Comparison of ENCODE assay signal across 30 mouse cellular contexts in the genomic region with DNA sequence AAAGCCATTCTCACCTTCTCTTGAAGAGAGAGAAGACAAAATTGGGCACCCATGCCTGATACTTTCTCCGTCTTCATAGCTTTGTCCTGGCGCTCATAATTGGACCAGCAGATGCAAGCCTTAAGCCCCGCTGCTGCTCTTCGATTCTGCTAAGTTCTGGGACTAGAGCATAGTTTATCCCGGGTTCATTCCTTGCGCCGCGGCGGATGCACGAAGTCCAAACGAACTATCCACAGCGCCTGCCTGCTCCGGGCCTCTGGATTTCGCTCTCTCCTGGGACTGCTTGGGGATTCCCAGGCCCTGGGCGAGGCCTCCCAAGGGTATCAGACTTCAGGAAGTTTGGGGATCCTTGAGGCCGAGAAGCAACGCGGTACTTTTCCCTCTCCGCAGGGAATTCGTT. TPM values are rescaled to one million over a fixed set of nuclear protein-coding genes. Genes with fewer than 3 reads are reported as not detected.
DNase-seq lines count a peak whose midpoint lies in the region; ATAC-seq and TF ChIP-seq lines count a peak whose summit lies in the region.
"Had no signal": no experiment of that assay in that cellular context is flagged by ENCODE, and none has a peak within 500 bp of the region (broad histone marks: within the 10 kb centered on the region; RNA-seq: fewer than 3 reads in every experiment).

No protein-coding gene starts in this region.

- H3K27me3 ChIP-seq in midbrain, embryonic 10.5 days (ENCODE audit: low read depth, poor library complexity, severe bottlenecking) = peaks cover 100% of the 10 kb centered on the region
- H3K27me3 ChIP-seq in midbrain, embryonic 16.5 days (ENCODE audit: control insufficient read depth, insufficient read depth, low read depth, low read length) = peaks cover 89% of the 10 kb centered on the region
- H3K27me3 ChIP-seq in E14TG2a.4 (ENCODE audit: insufficient read depth, low read length) = peaks cover 81% of the 10 kb centered on the region
- H3K27me3 ChIP-seq in embryonic facial prominence, embryonic 10.5 days (replicated peaks; ENCODE audit: low read depth, poor library complexity, severe bottlenecking) = peaks cover 100% of the 10 kb centered on the region

- WGBS in midbrain, embryonic 10.5 days = under 1% methylated on average over 20 of the region's 20 CpGs
- 0% methylated on average over 20 of the region's 20 CpGs for WGBS in midbrain, embryonic 16.5 days
- WGBS in embryonic facial prominence, embryonic 10.5 days = under 1% methylated on average over 20 of the region's 20 CpGs

- peak; percentile 54 for DNase-seq in embryo, embryonic 10.5 days (ENCODE audit: low spot score)
- DNase-seq in embryo, embryonic 10 days (ENCODE audit: low spot score) = no peak
- peak; percentile 55 for DNase-seq in midbrain, embryonic 10.5 days (ENCODE audit: low spot score)
- peak; percentile 47 for DNase-seq in embryonic facial prominence, embryonic 10.5 days (ENCODE audit: low spot score)
- DNase-seq in lung, postnatal 25 days (ENCODE audit: low spot score) = no peak
- DNase-seq: adrenal gland, postnatal 36 days; cerebellum, adult 8-10 months; cerebellum, postnatal 25 days; forebrain, postnatal 0 days; gastrocnemius, postnatal 10 days; kidney, adult 2 months; liver, embryonic 13.5 days; lung, adult 18-20 months; thymus, adult 2 months; thymus, postnatal 4 days had no signal

- no peaks in the 10 kb centered on the region for H3K36me3 ChIP-seq in midbrain, embryonic 10.5 days
- H3K36me3 ChIP-seq in midbrain, embryonic 16.5 days (ENCODE audit: control insufficient read depth, insufficient read depth, low read length) = no peaks in the 10 kb centered on the region
- no peaks in the 10 kb centered on the region for H3K36me3 ChIP-seq in E14TG2a.4 (ENCODE audit: insufficient read depth, low read length)
- no peaks in the 10 kb centered on the region for H3K36me3 ChIP-seq in embryonic facial prominence, embryonic 10.5 days (replicated peaks)
- H3K36me3 ChIP-seq: embryonic facial prominence, embryonic 15.5 days; forebrain, embryonic 12.5 days; limb, embryonic 15.5 days; liver, embryonic 13.5 days; midbrain, embryonic 15.5 days; neural tube, embryonic 13.5 days had no signal

- H3K4me2 ChIP-seq in midbrain, embryonic 16.5 days (ENCODE audit: low read length) = no peak overlapping the region
- H3K4me2 ChIP-seq: embryonic facial prominence, embryonic 15.5 days; forebrain, embryonic 12.5 days; hindbrain, embryonic 14.5 days; limb, embryonic 15.5 days; liver, embryonic 13.5 days; midbrain, embryonic 15.5 days; neural tube, embryonic 13.5 days had no signal

- no peak overlapping the region for H3K9ac ChIP-seq in midbrain, embryonic 16.5 days (ENCODE audit: low read depth, low read length)
- H3K9ac ChIP-seq: embryonic facial prominence, embryonic 15.5 days; forebrain, embryonic 12.5 days; forebrain, postnatal 0 days; hindbrain, embryonic 14.5 days; limb, embryonic 15.5 days; liver, embryonic 13.5 days; midbrain, embryonic 15.5 days; neural tube, embryonic 13.5 days had no signal

- no peaks in the 10 kb centered on the region for H3K9me3 ChIP-seq in midbrain, embryonic 10.5 days (replicated peaks)
- no peaks in the 10 kb centered on the region for H3K9me3 ChIP-seq in midbrain, embryonic 16.5 days (replicated peaks; ENCODE audit: control insufficient read depth, low read length, poor library complexity, severe bottlenecking)
- H3K9me3 ChIP-seq in E14TG2a.4 (ENCODE audit: low read length) = no peaks in the 10 kb centered on the region
- no peaks in the 10 kb centered on the region for H3K9me3 ChIP-seq in embryonic facial prominence, embryonic 10.5 days
- H3K9me3 ChIP-seq: embryonic facial prominence, embryonic 15.5 days; forebrain, embryonic 12.5 days; limb, embryonic 15.5 days; liver, embryonic 13.5 days; midbrain, embryonic 15.5 days; neural tube, embryonic 13.5 days had no signal

- no peak overlapping the region for H3K27ac ChIP-seq in midbrain, embryonic 10.5 days (replicated peaks)
- no peak overlapping the region for H3K27ac ChIP-seq in midbrain, embryonic 16.5 days (ENCODE audit: low read length)
- H3K27ac ChIP-seq in embryonic facial prominence, embryonic 10.5 days (replicated peaks) = no peak overlapping the region
- H3K27ac ChIP-seq: embryonic facial prominence, embryonic 15.5 days; forebrain, embryonic 12.5 days; hindbrain, embryonic 14.5 days; kidney, postnatal 0 days; limb, embryonic 15.5 days; liver, embryonic 13.5 days; macrophage; midbrain, embryonic 15.5 days; neural tube, embryonic 13.5 days had no signal

- H3K4me1 ChIP-seq in midbrain, embryonic 10.5 days = peaks cover 21% of the 10 kb centered on the region
- no peaks in the 10 kb centered on the region for H3K4me1 ChIP-seq in midbrain, embryonic 16.5 days (ENCODE audit: control insufficient read depth, insufficient read depth, low read length)
- peaks cover 60% of the 10 kb centered on the region for H3K4me1 ChIP-seq in E14TG2a.4 (replicated peaks; ENCODE audit: low read depth, low read length)
- peaks cover 19% of the 10 kb centered on the region for H3K4me1 ChIP-seq in embryonic facial prominence, embryonic 10.5 days

- H3K4me3 ChIP-seq in midbrain, embryonic 10.5 days = no peak overlapping the region
- H3K4me3 ChIP-seq in midbrain, embryonic 16.5 days (ENCODE audit: low read depth, low read length) = no peak overlapping the region
- H3K4me3 ChIP-seq in E14TG2a.4 (replicated peaks; ENCODE audit: low read length) = peak overlapping the region; percentile 26; the same call in 1 of the 2 replicates
- H3K4me3 ChIP-seq in embryonic facial prominence, embryonic 10.5 days = 0 out of 2 replicates have a peak overlapping the region, but pooled peaks have one; percentile 8
- H3K4me3 ChIP-seq: embryonic facial prominence, embryonic 15.5 days; forebrain, embryonic 12.5 days; limb, embryonic 15.5 days; liver, embryonic 13.5 days; midbrain, embryonic 15.5 days; myocyte; neural tube, embryonic 13.5 days had no signal

- TF ChIP-seq CTCF in E14TG2a.4 (conservative IDR thresholded peaks at IDR 0.05; ENCODE audit: low read length) = no peak

- ATAC-seq in midbrain, embryonic 16.5 days = no peak
- ATAC-seq: forebrain, postnatal 0 days; inflammation-experienced regulatory T-cells, adult 6 months; lung, postnatal 0 days; midbrain, embryonic 15.5 days; Patski had no signal

RNA-seq across cellular contexts. Expression of gene Tlx1, which starts 8.4 kb away (rescaled TPM):
- polyA plus RNA-seq in midbrain, embryonic 10.5 days (2016; fragmentation: Nextera tagmentation; extraction: Ambion mirVana) = 0.11 and 0.22 TPM in 2 replicates
- polyA plus RNA-seq in midbrain, embryonic 16.5 days (2015; fragmentation: Nextera tagmentation; extraction: Ambion mirVana) = not detected in 2 replicates
- polyA plus RNA-seq in embryonic facial prominence, embryonic 10.5 days (2016; fragmentation: Nextera tagmentation; extraction: Ambion mirVana) = 3.1 and 3.3 TPM in 2 replicates
- polyA plus RNA-seq: forebrain, postnatal 0 days; inflammation-experienced regulatory T-cells, adult 6 months; kidney, adult 2 months; kidney, postnatal 0 days; liver, embryonic 13.5 days; lung, postnatal 0 days; macrophage; midbrain, embryonic 15.5 days; myocyte; Patski; small intestine, adult 2 months had no signal

Comparison
In these comparisons a context has a peak if more than half of its experiments do, and no peak if none do; other contexts are left out.
1. DNase-seq: peak in embryo, embryonic 10.5 days (single experiment), midbrain, embryonic 10.5 days (single experiment) and embryonic facial prominence, embryonic 10.5 days (single experiment); none in embryo, embryonic 10 days (single experiment) and lung, postnatal 25 days (single experiment).
2. H3K4me3 ChIP-seq: peak in E14TG2a.4 (single experiment) and embryonic facial prominence, embryonic 10.5 days (single experiment); none in midbrain, embryonic 10.5 days (single experiment) and midbrain, embryonic 16.5 days (single experiment).